Mouse (Mus musculus) B cell, adult 62 days (primary cell): ENCODE data around the gene Nt5c2. TPM values are rescaled to one million over a fixed set of nuclear protein-coding genes. Genes with fewer than 3 reads are reported as not detected.

ENCODE experiments used
- total RNA-seq: library from RNA; stranded (reverse); gene quantifications from 4 replicates; pipeline ENCODE4 v1.2.4, GENCODE M21; 2023

The Nt5c2 gene
- total RNA-seq = 82.4 to 109 TPM (median 95.3 TPM) in 4 replicates

GRCm38 (mm10) chr19:47014447-47015381 is at the start of gene Nt5c2, which contains the start of gene Ina:
Nt5c2 (minus strand) TSS chr19:47015153.
Ina (plus strand) TSS chr19:47014698.

GRCm38 (mm10) chr19:47050271-47051032 is 35.5 kb upstream of the Nt5c2 start, which contains the start of gene Pcgf6:
Pcgf6 (minus strand) TSS chr19:47050906.

Other genes with a start within 250 kb of the Nt5c2 start
- gene Ina, start 455 bp downstream of the Nt5c2 start, total RNA-seq = not detected in 4 replicates
- gene Pcgf6, start 35.8 kb upstream of the Nt5c2 start, total RNA-seq = 18.3 to 23.0 TPM (median 21.5 TPM) in 4 replicates
- 12.3 to 12.6 TPM (median 12.4 TPM) in 4 replicates for gene Taf5, start 52.6 kb upstream of the Nt5c2 start, total RNA-seq
- gene Usmg5, start 75.5 kb upstream of the Nt5c2 start, total RNA-seq = 199 to 228 TPM (median 203 TPM) in 4 replicates
- gene Pdcd11, start 75.6 kb upstream of the Nt5c2 start, total RNA-seq = 48.0 to 54.7 TPM (median 53.3 TPM) in 4 replicates
- 42.7 to 48.6 TPM (median 43.9 TPM) in 4 replicates for gene Calhm2, start 123.1 kb upstream of the Nt5c2 start, total RNA-seq
- not detected in 4 replicates for gene Calhm1, start 129.1 kb upstream of the Nt5c2 start, total RNA-seq
- not detected in 4 replicates for gene Calhm3, start 142.6 kb upstream of the Nt5c2 start, total RNA-seq
- gene Neurl1a, start 163.7 kb upstream of the Nt5c2 start, total RNA-seq = 0.58 TPM in 1 of 4 replicates, not detected in the others